Mouse (Mus musculus): ENCODE results near the gene Adgra3.

DNA sequence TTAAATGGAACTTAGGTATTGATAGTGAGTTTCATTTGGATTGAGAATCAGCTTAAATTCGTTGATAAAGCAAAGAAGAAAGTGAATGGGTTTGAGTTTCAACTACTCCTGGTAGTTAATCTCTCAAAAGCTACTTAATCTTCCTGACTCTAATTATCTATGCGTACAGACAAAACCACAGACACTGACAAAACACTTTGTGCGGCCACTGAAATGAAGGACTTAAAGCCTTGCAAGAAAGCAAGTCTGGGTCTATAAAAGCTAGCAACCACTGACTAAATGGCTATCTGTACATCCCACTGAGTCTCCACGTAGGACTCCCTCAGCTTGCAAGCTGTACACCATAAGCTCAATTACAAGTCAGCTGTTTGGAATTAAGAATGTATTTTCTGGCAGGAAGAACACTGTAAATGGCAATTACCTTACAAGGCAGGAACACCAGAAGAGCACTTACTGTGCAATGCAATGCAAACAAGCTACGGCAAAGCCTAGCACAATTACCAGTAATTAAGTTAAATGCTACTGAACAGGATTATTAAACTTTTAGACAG lies 43.6 kb downstream of the Adgra3 start:
- TF ChIP-seq POLR2A (IDR thresholded peaks at IDR 0.05; ENCODE audit: borderline replicate concordance, insufficient read depth, low read length) (no peak), CTCF (IDR thresholded peaks at IDR 0.05; ENCODE audit: borderline replicate concordance, insufficient read depth, low read depth, low read length) (no peak)

Data from cerebellum, adult 2 months (tissue).